Mouse (Mus musculus) limb, embryonic 11.5 days (tissue): ENCODE measurements around the gene Spata16. TPM values are rescaled to one million over a fixed set of nuclear protein-coding genes. Genes with fewer than 3 reads are reported as not detected.

Source experiments
- ATAC-seq: fragments of 200-750 bp; cut with Nextera tagmentation; 2 replicates; pipeline ENCODE4 v1.8.0; 2017; ENCODE audit warnings: low read depth; ENCODE audit not compliant: insufficient number of reproducible peaks, low FRiP score, low TSS enrichment
- DNase-seq: peaks from one replicate; pipeline ENCODE4 v3.0.0-alpha.2; 2015; ENCODE audit warnings: low spot score
- H3K27ac ChIP-seq: fragments of 300-500 bp; sonication (generic); replicated peaks from 2 replicates; pipeline ENCODE4 v1.5.1; 2014; ENCODE audit warnings: low read depth, mild to moderate bottlenecking, low read length
- H3K27me3 ChIP-seq: fragments of 300-500 bp; sonication (generic); 2 replicates; pipeline ENCODE4 v1.6.1; 2014; ENCODE audit warnings: mild to moderate bottlenecking, low read length, mixed read lengths; ENCODE audit not compliant: control insufficient read depth, insufficient read depth
- H3K36me3 ChIP-seq: fragments of 300-500 bp; sonication (generic); 2 replicates; pipeline ENCODE4 v1.6.1; 2014; ENCODE audit warnings: mild to moderate bottlenecking, low read length, moderate library complexity, mixed read lengths; ENCODE audit not compliant: control insufficient read depth, insufficient read depth
- H3K4me1 ChIP-seq: fragments of 300-500 bp; sonication (generic); 2 replicates; pipeline ENCODE4 v1.6.1; 2014; ENCODE audit warnings: low read length, mixed read lengths; ENCODE audit not compliant: control insufficient read depth, insufficient read depth
- H3K4me2 ChIP-seq: fragments of 300-500 bp; sonication (generic); 2 replicates; pipeline ENCODE4 v1.6.1; 2014; ENCODE audit warnings: low read depth, mild to moderate bottlenecking, moderate library complexity; ENCODE audit not compliant: severe bottlenecking
- H3K4me3 ChIP-seq: fragments of 300-500 bp; sonication (generic); 2 replicates; pipeline ENCODE4 v1.5.1; 2014; ENCODE audit warnings: low read depth, low read length
- H3K9ac ChIP-seq: fragments of 300-500 bp; sonication (generic); 2 replicates; pipeline ENCODE4 v1.6.1; 2014; ENCODE audit warnings: mild to moderate bottlenecking, low read length
- H3K9me3 ChIP-seq: fragments of 300-500 bp; sonication (generic); 2 replicates; pipeline ENCODE4 v1.6.1; 2016; ENCODE audit warnings: low read length; ENCODE audit not compliant: control insufficient read depth
- WGBS: fragments of 180-500 bp; shearing (Covaris S2); extraction: QIAGEN DNeasy Blood & Tissue Kit; methylation state at CpG from one replicate; pipeline ENCODE4 v1.1.7; 2014; 5-methylcytosine and 5-hydroxymethylcytosine counted together
- microRNA-seq: library from miRNA; unstranded; fragments of <30 nt; microRNA quantifications from one replicate; pipeline ENCODE4, GENCODE M21; 2016
- polyA plus RNA-seq: library from polyadenylated mRNA; unstranded; fragments of >200 nt; fragmentation: Nextera tagmentation; extraction: Ambion mirVana; gene quantifications from 2 replicates; pipeline ENCODE4 v1.2.1, GENCODE M21; 2014

The Spata16 gene
- polyA plus RNA-seq, 1 experiment from 2014 or later, result not detected

DNA sequence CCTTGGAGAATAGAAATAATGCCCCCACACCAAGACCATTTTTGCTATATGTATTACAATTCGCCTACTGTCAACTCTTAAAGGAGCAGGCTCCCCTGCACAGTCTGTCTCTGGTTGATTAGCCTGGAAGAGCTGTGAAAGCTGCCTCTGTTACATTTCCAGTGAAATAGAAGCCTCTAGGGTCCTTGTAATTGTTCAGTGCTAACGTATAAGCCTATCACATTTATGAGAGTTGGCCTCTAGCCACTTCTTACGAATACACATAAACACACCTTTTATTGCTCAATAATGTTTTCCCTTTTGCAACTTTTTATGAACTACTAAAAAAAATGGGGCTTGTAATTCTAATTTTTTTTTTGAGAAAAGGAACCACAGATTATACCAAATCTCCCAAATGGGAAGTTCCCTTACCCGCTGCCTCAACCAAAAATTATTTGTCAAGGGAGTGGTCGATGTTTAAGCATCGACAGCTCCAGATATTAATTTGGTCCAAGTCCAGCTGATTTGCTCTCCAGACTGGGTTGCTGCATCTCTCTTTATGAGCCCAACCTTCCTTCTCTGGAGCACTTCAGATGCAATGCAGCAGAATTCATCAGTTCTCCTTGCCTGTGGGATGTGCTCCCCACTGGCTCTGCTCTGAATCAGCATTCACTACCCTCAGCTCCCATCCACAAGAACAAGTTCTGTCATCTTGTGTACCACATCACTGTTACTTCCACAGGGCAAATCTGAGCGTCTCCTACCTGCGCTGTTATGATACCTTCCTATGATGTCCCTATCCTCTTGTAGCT is 392.8 kb downstream of the Spata16 start:
- WGBS, result 79% methylated on average over 8 of the region's 8 CpGs
- Histone ChIP-seq H3K9me3 (no peaks in the 10 kb centered on the region; the same call in 1 of the 2 replicates), H3K27me3 (no peaks in the 10 kb centered on the region), H3K9ac (no peak overlapping the region), H3K4me2 (no peak overlapping the region), H3K27ac (no peak overlapping the region), H3K4me3 (no peak overlapping the region), H3K36me3 (no peaks in the 10 kb centered on the region), H3K4me1 (no peaks in the 10 kb centered on the region)
- no peak for ATAC-seq
- no peak for DNase-seq

Small RNAs within 50 kb of the gene (microRNA-seq; reads per million reads assigned to microRNA genes)
- not detected for gene Gm25773
- gene Gm44464, result not detected
